Mouse (Mus musculus): ENCODE results near the gene Plxnb2.

The Plxnb2 gene

GRCm38 (mm10) chr15:89128382-89129350, 51.9 kb downstream of the Plxnb2 start, which contains the start of gene Hdac10:
TSS of gene Hdac10 (minus strand) at chr15:89128700.
- peak; percentile 84 for DNase-seq (ENCODE audit: low read depth, low spot score)

GRCm38 (mm10) chr15:89127364-89127940, 53.1 kb downstream of the Plxnb2 start:
- DNase-seq (ENCODE audit: low read depth, low spot score) = no peak

GRCm38 (mm10) chr15:89126622-89127021, 54.0 kb downstream of the Plxnb2 start:
- no peak for DNase-seq (ENCODE audit: low read depth, low spot score)

- no peak for DNase-seq (ENCODE audit: low read depth, low spot score)
These were observed 55.2 kb downstream of the Plxnb2 start for GRCm38 (mm10) chr15:89125351-89125750.

GRCm38 (mm10) chr15:89124312-89124711, 56.3 kb downstream of the Plxnb2 start:
- no peak for DNase-seq (ENCODE audit: low read depth, low spot score)

- no peak for DNase-seq (ENCODE audit: low read depth, low spot score)
These were observed 57.0 kb downstream of the Plxnb2 start for GRCm38 (mm10) chr15:89123595-89123994.

- DNase-seq (ENCODE audit: low read depth, low spot score) = peak; percentile 94
These were observed 57.8 kb downstream of the Plxnb2 start, which contains the start of gene Tubgcp6 for GRCm38 (mm10) chr15:89122649-89123366. TSS of gene Tubgcp6 (minus strand) at chr15:89123112.

GRCm38 (mm10) chr15:89118007-89118406, 62.6 kb downstream of the Plxnb2 start:
- peak; percentile 64 for DNase-seq (ENCODE audit: low read depth, low spot score)

- DNase-seq (ENCODE audit: low read depth, low spot score) = no peak
These were observed 70.4 kb downstream of the Plxnb2 start for GRCm38 (mm10) chr15:89110147-89110546.

GRCm38 (mm10) chr15:89106976-89107375, 73.6 kb downstream of the Plxnb2 start:
- no peak for DNase-seq (ENCODE audit: low read depth, low spot score)

- no peak for DNase-seq (ENCODE audit: low read depth, low spot score)
These were observed 74.5 kb downstream of the Plxnb2 start for GRCm38 (mm10) chr15:89106073-89106472.

Data from CD4-positive helper T cell, adult 2 months (primary cell).